Mouse (Mus musculus): ENCODE measurements around the gene Nfatc4. TPM values are rescaled to one million over a fixed set of nuclear protein-coding genes. Genes with fewer than 3 reads are reported as not detected.

Gene Nfatc4
- polyA plus RNA-seq, 1 experiment = 0.58 TPM

DNA sequence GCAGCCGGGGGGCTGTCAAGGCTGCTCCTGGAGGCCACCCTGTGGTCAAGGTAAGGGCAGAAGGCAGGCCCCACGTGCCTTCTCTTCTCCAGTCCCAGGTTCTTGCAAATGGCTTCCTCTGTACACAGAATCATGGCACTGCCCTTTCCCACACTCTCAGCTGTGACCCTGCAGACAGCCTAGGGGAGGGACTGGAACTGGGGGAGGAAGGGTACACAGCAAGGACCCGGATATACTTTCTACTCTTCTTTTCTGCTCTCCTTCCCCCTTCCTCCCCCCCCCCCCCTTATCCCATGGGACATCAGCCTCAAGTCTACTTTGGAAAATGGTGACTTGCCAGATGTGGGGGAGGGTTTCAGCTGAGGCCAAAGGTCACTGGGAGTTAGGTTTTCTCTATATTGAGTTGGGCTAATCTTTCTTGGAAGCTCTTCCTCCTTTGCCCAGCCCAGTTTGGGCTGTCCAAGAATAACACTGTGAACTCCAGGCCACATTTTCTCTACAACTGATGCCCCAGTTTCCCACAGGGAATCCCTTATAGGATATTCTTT is 5.8 kb downstream of the Nfatc4 start:
- Histone ChIP-seq H3K36me3 (ENCODE audit: control insufficient read depth, insufficient read depth, low read length) (no peaks in the 10 kb centered on the region), H3K27ac (ENCODE audit: control insufficient read depth, insufficient read depth, low read depth, low read length) (no peak overlapping the region), H3K4me3 (ENCODE audit: control insufficient read depth, low read depth, low read length) (no peak overlapping the region), H3K27me3 (ENCODE audit: control insufficient read depth, insufficient read depth, low read length) (peaks cover 5% of the 10 kb centered on the region), H3K4me1 (ENCODE audit: control insufficient read depth, insufficient read depth, low read length) (peaks cover 24% of the 10 kb centered on the region)
- TF ChIP-seq CTCF (IDR thresholded peaks at IDR 0.05; ENCODE audit: control insufficient read depth, insufficient read depth, insufficient replicate concordance, low read depth, low read length) (no peak), POLR2A (IDR thresholded peaks at IDR 0.05; ENCODE audit: control insufficient read depth, low read depth, low read length) (no peak)

DNA sequence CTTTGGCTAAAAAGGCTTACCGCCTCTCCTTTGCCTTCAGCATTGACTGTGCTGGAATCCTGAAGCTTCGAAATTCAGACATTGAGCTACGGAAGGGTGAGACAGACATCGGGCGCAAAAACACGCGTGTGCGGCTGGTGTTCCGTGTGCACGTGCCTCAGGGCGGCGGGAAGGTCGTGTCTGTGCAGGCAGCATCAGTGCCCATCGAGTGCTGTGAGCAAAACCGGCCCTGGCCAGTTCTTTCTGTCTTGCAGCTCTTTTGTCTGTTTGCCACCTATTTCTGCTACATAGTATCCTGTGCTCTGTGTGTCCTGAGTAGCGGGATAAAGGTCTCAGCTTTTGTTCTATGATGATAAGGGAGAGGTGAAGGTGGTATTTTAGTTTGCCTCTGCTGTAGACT is 6.9 kb downstream of the Nfatc4 start:
- Histone ChIP-seq H3K27me3 (ENCODE audit: control insufficient read depth, insufficient read depth, low read length) (peaks cover 5% of the 10 kb centered on the region), H3K4me1 (ENCODE audit: control insufficient read depth, insufficient read depth, low read length) (peaks cover 16% of the 10 kb centered on the region), H3K27ac (ENCODE audit: control insufficient read depth, insufficient read depth, low read depth, low read length) (no peak overlapping the region), H3K36me3 (ENCODE audit: control insufficient read depth, insufficient read depth, low read length) (no peaks in the 10 kb centered on the region), H3K4me3 (ENCODE audit: control insufficient read depth, low read depth, low read length) (no peak overlapping the region)
- TF ChIP-seq CTCF (IDR thresholded peaks at IDR 0.05; ENCODE audit: control insufficient read depth, insufficient read depth, insufficient replicate concordance, low read depth, low read length) = no peak
- no peak for TF ChIP-seq POLR2A (IDR thresholded peaks at IDR 0.05; ENCODE audit: control insufficient read depth, low read depth, low read length)

DNA sequence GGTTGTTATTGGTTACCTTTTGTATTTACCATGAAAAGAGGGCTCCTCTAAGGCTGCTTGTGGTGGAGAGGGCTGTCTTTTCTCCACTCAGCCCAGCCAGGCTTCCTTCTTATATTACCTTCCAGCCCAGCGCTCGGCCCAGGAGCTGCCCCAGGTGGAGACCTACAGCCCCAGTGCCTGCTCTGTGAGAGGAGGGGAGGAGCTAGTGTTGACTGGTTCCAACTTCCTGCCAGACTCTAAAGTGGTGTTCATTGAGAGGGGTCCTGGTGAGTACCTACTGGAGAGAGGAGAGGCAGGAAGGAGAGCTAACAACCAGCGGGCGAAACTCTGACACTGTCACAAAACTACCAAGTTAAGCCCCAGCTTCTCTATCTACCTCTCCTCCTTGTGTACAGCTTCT is 7.4 kb downstream of the Nfatc4 start:
- Histone ChIP-seq H3K27me3 (ENCODE audit: control insufficient read depth, insufficient read depth, low read length) (peaks cover 2% of the 10 kb centered on the region), H3K4me1 (ENCODE audit: control insufficient read depth, insufficient read depth, low read length) (peaks cover 11% of the 10 kb centered on the region), H3K4me3 (ENCODE audit: control insufficient read depth, low read depth, low read length) (no peak overlapping the region), H3K36me3 (ENCODE audit: control insufficient read depth, insufficient read depth, low read length) (no peaks in the 10 kb centered on the region), H3K27ac (ENCODE audit: control insufficient read depth, insufficient read depth, low read depth, low read length) (no peak overlapping the region)
- TF ChIP-seq CTCF (IDR thresholded peaks at IDR 0.05; ENCODE audit: control insufficient read depth, insufficient read depth, insufficient replicate concordance, low read depth, low read length) = no peak
- no peak for TF ChIP-seq POLR2A (IDR thresholded peaks at IDR 0.05; ENCODE audit: control insufficient read depth, low read depth, low read length)

DNA sequence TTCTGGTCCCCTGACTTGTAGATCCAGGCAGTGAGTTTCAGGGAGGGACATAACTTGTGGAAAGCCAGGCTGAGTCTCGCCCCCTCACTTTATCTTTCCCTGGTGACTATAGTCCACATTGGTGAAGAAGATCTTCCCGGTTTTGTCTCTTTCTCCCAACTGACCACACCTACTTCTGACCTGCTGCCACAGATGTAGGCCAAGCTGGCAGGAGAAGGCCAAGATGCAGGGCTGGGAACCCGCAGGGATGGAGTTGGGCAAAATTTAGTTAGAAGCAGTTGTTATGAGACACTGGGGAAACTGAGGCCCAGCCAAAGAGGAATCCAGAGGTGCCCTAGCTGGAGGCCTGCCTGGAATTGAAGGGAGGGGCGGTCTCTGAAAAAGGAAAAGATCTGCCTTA is 10.2 kb downstream of the Nfatc4 start:
- Histone ChIP-seq H3K4me1 (ENCODE audit: control insufficient read depth, insufficient read depth, low read length) (peaks cover 5% of the 10 kb centered on the region), H3K27me3 (ENCODE audit: control insufficient read depth, insufficient read depth, low read length) (no peaks in the 10 kb centered on the region; the same call in 1 of the 2 replicates), H3K27ac (ENCODE audit: control insufficient read depth, insufficient read depth, low read depth, low read length) (no peak overlapping the region), H3K4me3 (ENCODE audit: control insufficient read depth, low read depth, low read length) (no peak overlapping the region), H3K36me3 (ENCODE audit: control insufficient read depth, insufficient read depth, low read length) (no peaks in the 10 kb centered on the region)
- TF ChIP-seq POLR2A (IDR thresholded peaks at IDR 0.05; ENCODE audit: control insufficient read depth, low read depth, low read length) (no peak), CTCF (IDR thresholded peaks at IDR 0.05; ENCODE audit: control insufficient read depth, insufficient read depth, insufficient replicate concordance, low read depth, low read length) (no peak)

DNA sequence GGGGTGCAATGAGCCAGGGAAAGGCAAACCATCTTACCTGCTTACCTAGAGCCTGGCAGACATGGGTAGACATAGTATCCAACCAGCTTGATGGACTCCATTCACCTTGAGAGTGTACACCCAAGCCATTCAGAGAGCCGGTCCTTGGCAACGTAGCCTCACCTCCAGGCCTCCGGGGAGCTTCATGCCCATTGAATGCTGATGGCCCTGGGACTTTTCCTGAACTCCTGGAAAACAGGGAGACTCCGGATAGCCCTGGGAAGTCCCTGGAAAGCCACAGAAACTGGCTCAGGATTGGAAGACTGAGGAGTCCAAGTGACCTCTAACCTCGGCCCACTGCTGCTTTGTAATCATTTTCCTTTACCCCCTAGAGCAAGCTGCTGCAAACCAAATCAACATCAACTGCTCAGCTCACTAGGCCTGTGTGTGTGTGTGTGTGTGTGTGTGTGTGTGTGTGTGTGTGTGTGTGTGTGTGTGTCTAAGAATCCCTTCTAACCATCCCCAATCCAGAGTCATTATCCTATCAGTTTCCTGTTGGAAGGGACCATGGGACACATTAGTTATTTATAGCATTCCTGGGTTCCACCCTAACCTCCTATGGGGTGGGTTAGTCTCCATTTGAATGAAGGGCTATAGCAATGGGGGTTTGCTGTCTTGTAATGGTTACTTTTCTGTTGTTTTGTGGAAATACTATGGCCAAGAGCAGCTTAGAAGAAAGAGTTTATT is 12.0 kb downstream of the Nfatc4 start:
- no peaks in the 10 kb centered on the region; the same call in 1 of the 2 replicates for H3K27me3 ChIP-seq (ENCODE audit: control insufficient read depth, insufficient read depth, low read length)
- peaks cover 2% of the 10 kb centered on the region; the same call in 1 of the 2 replicates for H3K4me1 ChIP-seq (ENCODE audit: control insufficient read depth, insufficient read depth, low read length)
- TF ChIP-seq CTCF (IDR thresholded peaks at IDR 0.05; ENCODE audit: control insufficient read depth, insufficient read depth, insufficient replicate concordance, low read depth, low read length) (no peak), POLR2A (IDR thresholded peaks at IDR 0.05; ENCODE audit: control insufficient read depth, low read depth, low read length) (no peak)
- H3K36me3 ChIP-seq (ENCODE audit: control insufficient read depth, insufficient read depth, low read length) = no peaks in the 10 kb centered on the region
- no peak overlapping the region for H3K27ac ChIP-seq (ENCODE audit: control insufficient read depth, insufficient read depth, low read depth, low read length)
- H3K4me3 ChIP-seq (ENCODE audit: control insufficient read depth, low read depth, low read length) = no peak overlapping the region

DNA sequence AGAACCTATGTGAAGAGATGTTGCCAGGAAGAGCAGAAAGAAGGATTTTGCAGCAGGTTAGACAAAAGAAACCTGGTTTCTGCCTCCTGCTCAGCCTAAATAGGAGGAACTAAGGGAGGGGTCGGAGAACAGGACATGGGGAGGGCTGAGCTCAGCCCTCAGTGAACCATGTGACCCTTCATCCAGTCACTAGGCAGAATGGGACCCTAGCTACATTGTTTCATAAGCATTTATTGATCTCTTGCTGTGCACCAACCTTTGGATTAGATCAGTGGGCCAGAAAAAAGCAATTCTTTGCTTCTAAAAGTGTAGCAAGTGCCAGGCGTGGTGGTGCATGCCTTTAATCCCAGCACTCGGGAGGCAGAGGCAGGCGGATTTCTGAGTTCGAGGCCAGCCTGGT is 15.4 kb downstream of the Nfatc4 start:
- no peak for TF ChIP-seq CTCF (IDR thresholded peaks at IDR 0.05; ENCODE audit: control insufficient read depth, insufficient read depth, insufficient replicate concordance, low read depth, low read length)
- TF ChIP-seq POLR2A (IDR thresholded peaks at IDR 0.05; ENCODE audit: control insufficient read depth, low read depth, low read length) = no peak
- Histone ChIP-seq H3K27me3 (ENCODE audit: control insufficient read depth, insufficient read depth, low read length) (no peaks in the 10 kb centered on the region), H3K36me3 (ENCODE audit: control insufficient read depth, insufficient read depth, low read length) (no peaks in the 10 kb centered on the region)

DNA sequence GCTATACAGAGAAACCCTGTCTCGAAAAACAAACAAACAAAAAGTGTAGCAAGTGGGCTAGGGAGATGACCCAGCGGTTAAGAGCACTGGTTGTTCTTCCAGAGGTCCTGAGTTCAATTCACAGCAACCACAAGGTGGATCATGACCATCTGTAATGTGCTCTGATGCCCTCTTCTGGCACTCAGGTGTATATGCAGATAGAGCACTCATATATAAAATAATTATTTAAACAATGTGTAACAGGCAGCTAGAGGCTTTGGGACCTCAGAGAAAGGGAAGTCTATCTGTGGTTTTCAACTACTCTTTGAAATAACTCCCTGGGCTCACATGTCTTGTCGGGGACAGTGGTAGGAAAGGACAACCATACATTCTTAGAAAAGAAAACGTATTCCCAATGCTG is 15.8 kb downstream of the Nfatc4 start:
- Histone ChIP-seq H3K4me3 (ENCODE audit: control insufficient read depth, low read depth, low read length) (no peak overlapping the region), H3K36me3 (ENCODE audit: control insufficient read depth, insufficient read depth, low read length) (no peaks in the 10 kb centered on the region), H3K4me1 (ENCODE audit: control insufficient read depth, insufficient read depth, low read length) (no peaks in the 10 kb centered on the region), H3K27me3 (ENCODE audit: control insufficient read depth, insufficient read depth, low read length) (no peaks in the 10 kb centered on the region), H3K27ac (ENCODE audit: control insufficient read depth, insufficient read depth, low read depth, low read length) (no peak overlapping the region)
- no peak for TF ChIP-seq POLR2A (IDR thresholded peaks at IDR 0.05; ENCODE audit: control insufficient read depth, low read depth, low read length)
- TF ChIP-seq CTCF (IDR thresholded peaks at IDR 0.05; ENCODE audit: control insufficient read depth, insufficient read depth, insufficient replicate concordance, low read depth, low read length) = no peak

More for the DNA sequence above, 15.4 kb downstream of the Nfatc4 start:
- H3K27ac ChIP-seq (ENCODE audit: control insufficient read depth, insufficient read depth, low read depth, low read length) = no peak overlapping the region
- no peak overlapping the region for H3K4me3 ChIP-seq (ENCODE audit: control insufficient read depth, low read depth, low read length)
- H3K4me1 ChIP-seq (ENCODE audit: control insufficient read depth, insufficient read depth, low read length) = no peaks in the 10 kb centered on the region
